Mouse (Mus musculus) left cerebral cortex, adult 18-20 months (tissue): ENCODE data around the gene Vmn1r177. TPM values are rescaled to one million over a fixed set of nuclear protein-coding genes. Genes with fewer than 3 reads are reported as not detected.
"Not testable (repeated sequence)": the region's sequence is repeated elsewhere in the genome, so short reads cannot be mapped to it uniquely, and the experiment has no call there.

Experiments used
- DNase-seq, 2 experiments: peaks; one replicate each; pipeline ENCODE4 v3.0.0; 2021 to 2022; ENCODE audit warnings: low spot score in 2 of 2, mixed read lengths in 1 of 2
- long read RNA-seq, 2 experiments: library from polyadenylated mRNA; stranded (forward); transcript quantifications; one replicate each; pipeline ENCODE4 v2.0.0; 2021
- total RNA-seq, 2 experiments: library from RNA; stranded (reverse); gene quantifications; 2 replicates each; pipeline ENCODE4 v1.2.3; 2021

Vmn1r177 gene
- not detected for total RNA-seq
- long read RNA-seq, experiment 1, result 0 reads
- long read RNA-seq, experiment 2, result 0 reads

DNA sequence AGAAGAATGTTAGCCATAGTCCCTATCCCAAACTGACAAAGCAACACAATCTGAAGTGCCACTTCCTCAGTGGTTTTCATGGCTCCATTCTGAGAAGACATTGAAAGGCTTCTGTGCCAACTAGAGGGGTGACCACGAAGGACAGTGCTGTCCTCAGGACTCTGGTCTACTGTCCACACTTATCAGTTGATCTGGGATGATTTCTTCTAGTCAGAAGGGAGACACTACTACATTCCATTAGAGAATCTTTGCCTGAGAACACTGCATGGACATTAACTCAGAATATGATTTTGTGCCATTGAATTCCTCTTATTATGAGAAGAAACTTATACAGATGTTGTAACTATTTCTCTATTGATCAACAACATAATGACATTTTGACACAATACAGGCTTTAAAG is at the start of gene Vmn1r177:
Gene Vmn1r177, minus strand, starts transcription at position 101 of the 400 bp plus-strand sequence.
- not testable (repeated sequence) for DNase-seq

DNA sequence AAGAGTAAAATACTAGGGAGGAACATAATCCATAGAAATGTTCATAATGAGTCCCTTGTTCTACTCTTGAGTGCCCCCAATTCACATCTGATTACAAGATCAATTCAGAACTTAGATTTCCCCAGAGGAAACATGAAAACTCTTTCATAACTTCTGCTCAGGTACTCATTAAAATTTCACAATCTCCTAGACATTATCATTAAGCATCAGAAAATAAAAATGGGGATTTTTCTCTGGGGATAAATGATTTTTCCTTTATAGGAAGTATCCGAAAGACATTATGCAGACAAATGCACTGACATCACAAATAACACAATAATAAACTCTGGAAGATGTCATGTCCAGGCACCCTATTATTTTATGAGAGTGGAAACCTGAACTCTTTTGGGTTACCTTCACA is 25.5 kb upstream of the Vmn1r177 start, which contains the start of gene Vmn1r178:
Gene Vmn1r178, plus strand, starts transcription at position 301 of the 400 bp plus-strand sequence.
- DNase-seq, result no peak

DNA sequence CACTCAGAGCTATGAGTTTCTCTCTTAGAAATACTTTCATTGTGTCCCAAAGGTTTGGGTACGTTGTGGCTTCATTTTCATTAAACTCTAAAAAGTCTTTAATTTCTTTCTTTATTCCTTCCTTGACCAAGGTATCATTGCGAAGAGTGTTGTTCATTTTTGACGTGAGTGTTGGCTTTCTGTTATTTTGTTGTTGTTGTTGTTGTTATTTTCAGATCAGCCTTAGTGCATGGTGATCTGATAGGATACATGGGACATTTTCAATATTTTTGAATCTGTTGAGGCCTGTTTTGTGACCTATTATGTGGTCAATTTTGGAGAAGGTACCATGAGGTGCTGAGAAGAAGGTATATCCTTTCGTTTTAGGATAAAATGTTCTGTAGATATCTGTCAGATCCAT is 10.7 kb upstream of the Vmn1r177 start:
- DNase-seq, result not testable (repeated sequence)

GRCm38 (mm10) chr7:23837272-23837671 is 29.0 kb downstream of the Vmn1r177 start, which contains the start of gene Vmn1r176:
Vmn1r176 (minus strand) TSS chr7:23837372.
- DNase-seq, result not testable (repeated sequence)

Other genes starting within 250 kb of the Vmn1r177 start
- gene Vmn1r171, start 235.7 kb downstream of the Vmn1r177 start, total RNA-seq, result not detected
- gene Vmn1r172, start 208.1 kb downstream of the Vmn1r177 start, total RNA-seq, result not detected
- gene Vmn1r173, start 165.7 kb downstream of the Vmn1r177 start, total RNA-seq, result not detected
- not detected for gene Vmn1r174, start 114.2 kb downstream of the Vmn1r177 start, total RNA-seq
- not detected for gene Vmn1r175, start 55.8 kb downstream of the Vmn1r177 start, total RNA-seq
- not detected for gene Vmn1r176, start 29.1 kb downstream of the Vmn1r177 start, total RNA-seq
- not detected for gene Vmn1r178, start 25.6 kb upstream of the Vmn1r177 start, total RNA-seq
- not detected for gene Vmn1r179, start 60.5 kb upstream of the Vmn1r177 start, total RNA-seq
- gene Vmn1r180, start 84.2 kb upstream of the Vmn1r177 start, total RNA-seq, result not detected
- gene Vmn1r181, start 108.2 kb upstream of the Vmn1r177 start, total RNA-seq, result not detected
- not detected for gene V1rd19, start 135.2 kb upstream of the Vmn1r177 start, total RNA-seq
- not detected for gene Vmn1r183, start 186.8 kb upstream of the Vmn1r177 start, total RNA-seq
- gene Zfp180, start 215.5 kb upstream of the Vmn1r177 start, total RNA-seq, result 10 to 100 TPM; 61.0 to 67.4 TPM
- 10 to 100 TPM; 11.2 to 11.8 TPM for gene Zfp112, start 245.9 kb upstream of the Vmn1r177 start, total RNA-seq